Mouse (Mus musculus) CH12.LX (cell line): ENCODE results near the gene Otoa. TPM values are rescaled to one million over a fixed set of nuclear protein-coding genes. Genes with fewer than 3 reads are reported as not detected.

Experiments
- DNase-seq: peaks from one replicate; pipeline ENCODE4 v3.0.0-alpha.2; 2013; ENCODE audit errors: extremely low read depth
- H3K27ac ChIP-seq: 2 replicates; pipeline ENCODE4 v1.5.1; 2012; ENCODE audit warnings: low read depth, mild to moderate bottlenecking, control low read depth, moderate library complexity; ENCODE audit not compliant: insufficient read depth
- H3K27me3 ChIP-seq: replicated peaks from 2 replicates; pipeline ENCODE3; 2012; ENCODE audit warnings: inconsistent platforms
- H3K36me3 ChIP-seq, 2 experiments: replicated peaks in 1 of 2; 2 replicates each; pipeline versions ENCODE3 to v1.6.1; 2012; ENCODE audit warnings: inconsistent platforms in 1 of 2, low read length in 1 of 2, mild to moderate bottlenecking in 1 of 2, mixed read lengths in 1 of 2, moderate library complexity in 1 of 2; ENCODE audit not compliant: control insufficient read depth in 1 of 2, insufficient read depth in 1 of 2
- H3K4me1 ChIP-seq, 2 experiments: 2 replicates each; pipeline ENCODE4 v1.6.1; 2012; ENCODE audit warnings: inconsistent platforms in 1 of 2, moderate library complexity in 1 of 2; ENCODE audit not compliant: insufficient read depth in 2 of 2, control insufficient read depth in 1 of 2
- H3K4me2 ChIP-seq: 2 replicates; pipeline ENCODE4 v1.6.1; 2012; ENCODE audit warnings: low read depth, mild to moderate bottlenecking, control low read depth; ENCODE audit not compliant: poor library complexity, insufficient read depth, severe bottlenecking
- H3K4me3 ChIP-seq, 3 experiments: fragments of 150-350 bp in 1 of 3; sonication (generic) in 1 of 3; replicated peaks in 1 of 3; 2 replicates each; pipeline versions ENCODE3 to v1.5.1; 2011 to 2012; ENCODE audit warnings: low read depth in 2 of 3, low read length in 2 of 3, mild to moderate bottlenecking in 2 of 3, moderate library complexity in 2 of 3, control low read depth in 1 of 3, improper control_type of control experiment in 1 of 3, inconsistent platforms in 1 of 3, mixed read lengths in 1 of 3; ENCODE audit not compliant: poor library complexity in 1 of 3
- H3K79me2 ChIP-seq: replicated peaks from 2 replicates; pipeline ENCODE4 v1.6.1; 2012; ENCODE audit warnings: mild to moderate bottlenecking, moderate library complexity; ENCODE audit not compliant: control insufficient read depth, poor library complexity, insufficient read depth, severe bottlenecking; ENCODE audit errors: extremely low read depth
- H3K9ac ChIP-seq: 2 replicates; pipeline ENCODE4 v1.6.1; 2012; ENCODE audit warnings: low read depth, mild to moderate bottlenecking, control low read depth, moderate library complexity; ENCODE audit not compliant: insufficient read depth
- H3K9me3 ChIP-seq: replicated peaks from 2 replicates; pipeline ENCODE3; 2012; ENCODE audit warnings: low read length, inconsistent platforms, mixed read lengths
- CHD2 ChIP-seq: IDR thresholded peaks from 2 replicates; pipeline ENCODE4 v1.6.1; 2011; ENCODE audit warnings: low read length, improper control_type of control experiment
- CTCF ChIP-seq, 2 experiments: IDR thresholded peaks in 1 of 2; conservative IDR thresholded peaks in 1 of 2; 2 replicates each; pipeline ENCODE4 v1.5.1; 2011 to 2012; ENCODE audit warnings: low read depth in 2 of 2, low read length in 2 of 2, improper control_type of control experiment in 1 of 2, inconsistent platforms in 1 of 2, mild to moderate bottlenecking in 1 of 2, moderate library complexity in 1 of 2
- E2F4 ChIP-seq: IDR thresholded peaks from 2 replicates; pipeline ENCODE4 v1.6.1; 2011; ENCODE audit warnings: low read depth, low read length, improper control_type of control experiment; ENCODE audit not compliant: insufficient replicate concordance
- ELF1 ChIP-seq: IDR thresholded peaks from 2 replicates; pipeline ENCODE4 v1.6.1; 2014; ENCODE audit warnings: low read depth, mild to moderate bottlenecking, inconsistent platforms, low read length, improper control_type of control experiment
- GABPA ChIP-seq: IDR thresholded peaks from 2 replicates; pipeline ENCODE4 v1.6.1; 2012; ENCODE audit warnings: low read depth, low read length, improper control_type of control experiment, inconsistent platforms; ENCODE audit not compliant: insufficient replicate concordance
- IRF4 ChIP-seq: IDR thresholded peaks from 2 replicates; pipeline ENCODE4 v1.6.1; 2014; ENCODE audit warnings: low read depth, mild to moderate bottlenecking, inconsistent platforms, low read length, improper control_type of control experiment
- JUN ChIP-seq: IDR thresholded peaks from 2 replicates; pipeline ENCODE4 v1.6.1; 2011; ENCODE audit warnings: low read depth, mild to moderate bottlenecking, low read length, improper control_type of control experiment, moderate library complexity; ENCODE audit not compliant: insufficient read depth
- JUND ChIP-seq: conservative IDR thresholded peaks from 2 replicates; pipeline ENCODE4 v1.6.1; 2011; ENCODE audit warnings: low read depth, low read length, improper control_type of control experiment
- MAFK ChIP-seq: IDR thresholded peaks from 2 replicates; pipeline ENCODE4 v1.6.1; 2011; ENCODE audit warnings: low read length, improper control_type of control experiment; ENCODE audit not compliant: insufficient replicate concordance
- MAX ChIP-seq: IDR thresholded peaks from 2 replicates; pipeline ENCODE4 v1.6.1; 2011; ENCODE audit warnings: low read length, improper control_type of control experiment
- MAZ ChIP-seq: IDR thresholded peaks from 2 replicates; pipeline ENCODE4 v1.6.1; 2012; ENCODE audit warnings: low read depth, mild to moderate bottlenecking, inconsistent platforms, low read length, improper control_type of control experiment, moderate library complexity
- MEF2A ChIP-seq: IDR thresholded peaks from 2 replicates; pipeline ENCODE4 v1.6.1; 2014; ENCODE audit warnings: low read depth, mild to moderate bottlenecking, inconsistent platforms, low read length, improper control_type of control experiment, borderline replicate concordance
- MYC ChIP-seq: IDR thresholded peaks from 2 replicates; pipeline ENCODE4 v1.6.1; 2011; ENCODE audit warnings: low read depth, mild to moderate bottlenecking, improper control_type of control experiment, low read length
- NELFE ChIP-seq: IDR thresholded peaks from 2 replicates; pipeline ENCODE4 v1.6.1; 2011; ENCODE audit warnings: low read depth, low read length, improper control_type of control experiment
- NRF1 ChIP-seq: IDR thresholded peaks from 2 replicates; pipeline ENCODE4 v1.6.1; 2014; ENCODE audit warnings: low read depth, mild to moderate bottlenecking, inconsistent platforms, low read length, improper control_type of control experiment, moderate library complexity
- POLR2A ChIP-seq: IDR thresholded peaks from 2 replicates; pipeline ENCODE4 v1.6.1; 2011; ENCODE audit warnings: low read depth, mild to moderate bottlenecking, improper control_type of control experiment, low read length
- POLR2AphosphoS2 ChIP-seq: IDR thresholded peaks from 2 replicates; pipeline ENCODE4 v1.6.1; 2011; ENCODE audit warnings: low read depth, low read length, improper control_type of control experiment
- RAD21 ChIP-seq: IDR thresholded peaks from 2 replicates; pipeline ENCODE4 v1.6.1; 2011; ENCODE audit warnings: low read depth, mild to moderate bottlenecking, low read length, improper control_type of control experiment, moderate library complexity
- RCOR1 ChIP-seq: conservative IDR thresholded peaks from 2 replicates; pipeline ENCODE4 v1.6.1; 2012; ENCODE audit warnings: low read depth, mild to moderate bottlenecking, inconsistent platforms, low read length, improper control_type of control experiment
- SMC3 ChIP-seq: IDR thresholded peaks from 2 replicates; pipeline ENCODE4 v1.6.1; 2011; ENCODE audit warnings: low read depth, low read length, improper control_type of control experiment
- TBP ChIP-seq: conservative IDR thresholded peaks from 2 replicates; pipeline ENCODE4 v1.6.1; 2011; ENCODE audit warnings: low read depth, low read length, improper control_type of control experiment
- TCF12 ChIP-seq: IDR thresholded peaks from 2 replicates; pipeline ENCODE4 v1.6.1; 2014; ENCODE audit warnings: low read depth, mild to moderate bottlenecking, inconsistent platforms, low read length, improper control_type of control experiment
- UBTF ChIP-seq: IDR thresholded peaks from 2 replicates; pipeline ENCODE4 v1.6.1; 2012; ENCODE audit warnings: low read depth, mild to moderate bottlenecking, inconsistent platforms, low read length, improper control_type of control experiment, moderate library complexity
- USF1 ChIP-seq: IDR thresholded peaks from 2 replicates; pipeline ENCODE4 v1.6.1; 2014; ENCODE audit warnings: low read depth, mild to moderate bottlenecking, inconsistent platforms, low read length, improper control_type of control experiment
- USF2 ChIP-seq: conservative IDR thresholded peaks from 2 replicates; pipeline ENCODE4 v1.6.1; 2011; ENCODE audit warnings: low read depth, low read length, improper control_type of control experiment
- ZKSCAN1 ChIP-seq: IDR thresholded peaks from 2 replicates; pipeline ENCODE4 v1.6.1; 2012; ENCODE audit warnings: low read depth, inconsistent platforms, low read length, improper control_type of control experiment, borderline replicate concordance
- ZMIZ1 ChIP-seq: IDR thresholded peaks from 2 replicates; pipeline ENCODE4 v1.6.1; 2012; ENCODE audit warnings: low read depth, mild to moderate bottlenecking, inconsistent platforms, low read length, improper control_type of control experiment
- ZNF384 ChIP-seq: IDR thresholded peaks from 2 replicates; pipeline ENCODE4 v1.6.1; 2012; ENCODE audit warnings: low read depth, low read length, improper control_type of control experiment, inconsistent platforms
- dilution Hi-C: fragments of 300-500 bp; cut with MboI; formaldehyde crosslinking; loops from 2 replicates; pipeline ENCODE4 v1.14.3; 2020; ENCODE audit warnings: low sequenced_read_pairs; ENCODE audit not compliant: extremely low pct_unique_long_range_greater_than_20kb, extremely low pct_ligation_motif_present
- in situ Hi-C: fragments of 300-500 bp; cut with MboI; formaldehyde crosslinking; loops from 3 replicates; pipeline ENCODE4 v1.14.3; 2019; ENCODE audit warnings: low sequenced_read_pairs, low pct_ligation_motif_present, low pct_unique_long_range_greater_than_20kb, mixed read lengths
- polyA plus RNA-seq: library from polyadenylated mRNA; unstranded; fragments of >175 nt; gene quantifications from 2 replicates; pipeline ENCODE4 v1.2.1, GENCODE M21; 2012; ENCODE audit warnings: low read depth; ENCODE audit not compliant: insufficient read length
- total RNA-seq, 2 experiments: library from RNA; depleted of rRNA; stranded (reverse); fragments of 300-350 nt in 1 of 2; fragments of >200 nt in 1 of 2; gene quantifications; 2 replicates each; pipeline ENCODE4 v1.2.3; 2012 to 2014

Gene Otoa
- total RNA-seq (2012; rRNA removed) (0.04 and 0.08 TPM in 2 replicates), total RNA-seq (2014; rRNA removed) (not detected in 2 replicates), polyA plus RNA-seq (not detected in 2 replicates)

GRCm38 (mm10) chr7:121081350-121081749, at the start of gene Otoa:
TSS of gene Otoa (plus strand) at chr7:121081650.
- in situ Hi-C loops (no loop called here), dilution Hi-C loops (no loop called here)
- Histone ChIP-seq H3K36me3 (peaks cover 16 to 25% of the 10 kb centered on the region in 2 experiments), H3K4me2 (no peak within 1 kb of the TSS), H3K4me3 (no peak within 1 kb of the TSS), H3K27ac (no peak within 1 kb of the TSS), H3K9me3 (no peaks in the 10 kb centered on the region), H3K9ac (no peak within 1 kb of the TSS), H3K79me2 (no peaks in the 10 kb centered on the region), H3K4me1 (no peaks in the 10 kb centered on the region), H3K27me3 (no peaks in the 10 kb centered on the region)
- TF ChIP-seq MAFK, result no peak
- TF ChIP-seq RCOR1, result no peak
- TF ChIP-seq E2F4, result no peak
- no peak for TF ChIP-seq ZNF384
- TF ChIP-seq GABPA, result no peak
- TF ChIP-seq UBTF, result no peak
- no peak for TF ChIP-seq NELFE
- TF ChIP-seq MAZ, result no peak
- no peak for TF ChIP-seq ELF1
- TF ChIP-seq USF2, result no peak
- TF ChIP-seq MAX, result no peak
- no peak for TF ChIP-seq USF1
- no peak for TF ChIP-seq CHD2
- TF ChIP-seq SMC3, result no peak
- no peak for DNase-seq

- Histone ChIP-seq H3K9ac (peak within 1 kb of the TSS; percentile 96), H3K9me3 (no peaks in the 10 kb centered on the region), H3K4me1 (peaks cover 4 to 21% of the 10 kb centered on the region in 2 experiments; a peak in 3 of 4 replicates), H3K27ac (peak within 1 kb of the TSS; percentile 61), H3K4me3 (peak within 1 kb of the TSS; percentile 93 to 99 (median 97)), H3K4me2 (peak within 1 kb of the TSS; percentile 96), H3K27me3 (peaks cover 2% of the 10 kb centered on the region), H3K36me3 (peaks cover 0 to 5% of the 10 kb centered on the region in 2 experiments), H3K79me2 (peaks cover 27% of the 10 kb centered on the region)
- dilution Hi-C loops, result no loop called here
- in situ Hi-C loops, result loop anchor here (10.0 kb wide), 2 partner anchors 49 to 199 kb away; partner anchors contain the start of genes Cdr2 and Mfsd13b
- DNase-seq, result peak; percentile 94
- TF ChIP-seq IRF4 (peak; percentile 83), USF2 (no peak), POLR2AphosphoS2 (no peak), MEF2A (peak; percentile 80), ELF1 (peak; percentile 83), MYC (peak; percentile 46; the same call in 1 of the 2 replicates), USF1 (no peak), JUN (no peak), MAZ (peak; percentile 98), ZNF384 (no peak), RCOR1 (no peak), TBP (peak; percentile 74), POLR2A (peak; percentile 93), MAFK (no peak), E2F4 (peak; percentile 48; the same call in 1 of the 2 replicates), CTCF (conservative IDR thresholded peaks at IDR 0.05 in 1 of 2, IDR thresholded peaks at IDR 0.05 in 1 of 2; ENCODE audit: low read depth in 2 of 2, low read length in 2 of 2) (no peak), NRF1 (peak; percentile 51), MAX (peak; percentile 68; the same call in 1 of the 2 replicates), ZMIZ1 (peak; percentile 79), ZKSCAN1 (no peak), RAD21 (no peak), JUND (no peak), TCF12 (peak; percentile 93)
These were observed 47.4 kb upstream of the Otoa start, which contains the start of gene Mettl9 for GRCm38 (mm10) chr7:121033856-121034652. TSS of gene Mettl9 (plus strand) at chr7:121034445.
